ENCODE assay signal across 16 mouse cellular contexts in the genomic region with DNA sequence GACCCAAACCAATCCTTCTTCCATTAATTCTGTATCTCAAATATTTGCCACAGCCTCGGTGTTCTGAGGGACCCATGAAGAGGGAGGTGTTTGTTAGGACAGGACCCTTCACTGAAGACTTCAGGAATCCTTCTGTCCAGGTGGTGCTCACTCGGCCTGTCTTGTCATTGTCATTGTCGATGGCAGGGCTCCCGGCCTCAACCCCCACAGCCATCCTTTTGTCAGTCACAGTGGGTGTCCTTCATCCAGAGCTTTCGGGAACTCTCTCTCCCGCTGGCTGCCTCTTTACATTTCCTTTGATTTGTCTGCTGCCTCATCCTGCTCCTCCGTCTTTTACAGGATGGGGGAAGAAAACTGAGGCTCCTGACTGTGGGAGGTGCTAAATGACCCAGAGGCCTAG. TPM values are rescaled to one million over a fixed set of nuclear protein-coding genes. Genes with fewer than 3 reads are reported as not detected.
DNase-seq lines count a peak whose midpoint lies in the region; ATAC-seq and TF ChIP-seq lines count a peak whose summit lies in the region.
"Had no signal": no experiment of that assay in that cellular context is flagged by ENCODE, and none has a peak within 500 bp of the region (broad histone marks: within the 10 kb centered on the region; RNA-seq: fewer than 3 reads in every experiment).

No protein-coding gene starts in this region.

- TF ChIP-seq CTCF in ES-Bruce4 (IDR thresholded peaks at IDR 0.05; ENCODE audit: low read depth, low read length) = no peak
- no peak for TF ChIP-seq CTCF in lung, postnatal 0 days (IDR thresholded peaks at IDR 0.05)

- H3K4me1 ChIP-seq in forebrain, embryonic 12.5 days = peaks cover 24% of the 10 kb centered on the region
- H3K4me1 ChIP-seq in forebrain, embryonic 15.5 days = peaks cover 14% of the 10 kb centered on the region
- peaks cover 7% of the 10 kb centered on the region for H3K4me1 ChIP-seq in ES-Bruce4 (ENCODE audit: control insufficient read depth, insufficient read depth, low read length)
- H3K4me1 ChIP-seq in lung, postnatal 0 days (ENCODE audit: insufficient read depth, low read depth, low read length) = no peaks in the 10 kb centered on the region

- H3K9me3 ChIP-seq in forebrain, embryonic 12.5 days = no peaks in the 10 kb centered on the region
- no peaks in the 10 kb centered on the region for H3K9me3 ChIP-seq in forebrain, embryonic 15.5 days
- no peaks in the 10 kb centered on the region for H3K9me3 ChIP-seq in ES-Bruce4 (replicated peaks; ENCODE audit: control insufficient read depth, insufficient read depth, low read length, poor library complexity, severe bottlenecking)
- H3K9me3 ChIP-seq in lung, postnatal 0 days (ENCODE audit: low read length) = no peaks in the 10 kb centered on the region
- H3K9me3 ChIP-seq: embryonic facial prominence, embryonic 12.5 days; lung, embryonic 15.5 days had no signal

- ATAC-seq in forebrain, embryonic 12.5 days (ENCODE audit: low FRiP score) = no peak
- ATAC-seq in forebrain, embryonic 15.5 days (replicated peaks) = no peak
- ATAC-seq in lung, postnatal 0 days = no peak
- ATAC-seq: intestine, embryonic 16.5 days had no signal

- peaks cover 7% of the 10 kb centered on the region; the same call in 1 of the 2 replicates for H3K27me3 ChIP-seq in forebrain, embryonic 12.5 days
- no peaks in the 10 kb centered on the region for H3K27me3 ChIP-seq in forebrain, embryonic 15.5 days
- H3K27me3 ChIP-seq in ES-Bruce4 (ENCODE audit: control insufficient read depth, insufficient read depth, low read length, poor library complexity, severe bottlenecking) = no peaks in the 10 kb centered on the region
- H3K27me3 ChIP-seq in lung, postnatal 0 days (replicated peaks; ENCODE audit: insufficient read depth, low read length) = 0 out of 2 replicates have a peak, but pooled peaks cover 7% of the 10 kb centered on the region
- H3K27me3 ChIP-seq: embryonic facial prominence, embryonic 12.5 days had no signal

- no peak for TF ChIP-seq POLR2A in ES-Bruce4 (IDR thresholded peaks at IDR 0.05; ENCODE audit: insufficient read depth, low read length)

- no peak overlapping the region for H3K9ac ChIP-seq in forebrain, embryonic 12.5 days
- no peak overlapping the region for H3K9ac ChIP-seq in forebrain, embryonic 15.5 days (replicated peaks)
- H3K9ac ChIP-seq in ES-Bruce4 (ENCODE audit: low read depth, poor library complexity, severe bottlenecking) = no peak overlapping the region
- H3K9ac ChIP-seq in lung, postnatal 0 days (replicated peaks; ENCODE audit: low read depth) = no peak overlapping the region
- H3K9ac ChIP-seq: embryonic facial prominence, embryonic 12.5 days; lung, embryonic 15.5 days had no signal

- peak; percentile 70 for DNase-seq in WW6 (ENCODE audit: low read depth, low spot score)
- peak; percentile 34 for DNase-seq in mesoderm, embryonic 11.5 days (ENCODE audit: low read depth, low spot score)
- DNase-seq in lung, postnatal 0 days (ENCODE audit: low spot score) = no peak
- no peak for DNase-seq in T-cell, adult 2 months (ENCODE audit: low spot score)
- DNase-seq: adrenal gland, adult 8-10 months; gastrocnemius, adult 2 months; heart, adult 2 months; heart, postnatal 10 days; kidney, postnatal 10 days; layer of hippocampus, adult 9-11 months had no signal

- under 1% methylated on average over 7 of the region's 7 CpGs for whole genome bisulfite sequencing in forebrain, embryonic 12.5 days
- 7% methylated on average over 7 of the region's 7 CpGs for WGBS in forebrain, embryonic 15.5 days
- 50% methylated on average over 7 of the region's 7 CpGs for WGBS in lung, postnatal 0 days

- peak overlapping the region; percentile 42; the same call in 1 of the 2 replicates for H3K27ac ChIP-seq in forebrain, embryonic 12.5 days
- H3K27ac ChIP-seq in forebrain, embryonic 15.5 days (replicated peaks) = no peak overlapping the region
- peak overlapping the region; percentile 93 for H3K27ac ChIP-seq in ES-Bruce4 (ENCODE audit: insufficient read depth, low read length)
- H3K27ac ChIP-seq in lung, postnatal 0 days (ENCODE audit: low read length) = no peak overlapping the region
- H3K27ac ChIP-seq: embryonic facial prominence, embryonic 12.5 days; gastrocnemius, adult 2 months; heart, adult 2 months; lung, embryonic 15.5 days had no signal

- H3K4me3 ChIP-seq in forebrain, embryonic 12.5 days (replicated peaks) = no peak overlapping the region
- H3K4me3 ChIP-seq in forebrain, embryonic 15.5 days = no peak overlapping the region
- peak overlapping the region; percentile 35 for H3K4me3 ChIP-seq in ES-Bruce4 (ENCODE audit: low read depth, low read length)
- no peak overlapping the region for H3K4me3 ChIP-seq in lung, postnatal 0 days (ENCODE audit: low read depth, low read length)
- H3K4me3 ChIP-seq: embryonic facial prominence, embryonic 12.5 days; gastrocnemius, adult 2 months; heart, adult 2 months; lung, embryonic 15.5 days had no signal

- peak overlapping the region; percentile 10; the same call in 1 of the 2 replicates for H3K4me2 ChIP-seq in forebrain, embryonic 12.5 days
- H3K4me2 ChIP-seq in forebrain, embryonic 15.5 days (replicated peaks) = no peak overlapping the region
- no peak overlapping the region for H3K4me2 ChIP-seq in lung, postnatal 0 days (replicated peaks; ENCODE audit: low read depth, low read length)
- H3K4me2 ChIP-seq: embryonic facial prominence, embryonic 12.5 days; lung, embryonic 15.5 days had no signal

- no peaks in the 10 kb centered on the region for H3K36me3 ChIP-seq in forebrain, embryonic 12.5 days (replicated peaks)
- H3K36me3 ChIP-seq in forebrain, embryonic 15.5 days = no peaks in the 10 kb centered on the region
- H3K36me3 ChIP-seq in ES-Bruce4 (ENCODE audit: control insufficient read depth, insufficient read depth, low read length, poor library complexity, severe bottlenecking) = no peaks in the 10 kb centered on the region
- no peaks in the 10 kb centered on the region for H3K36me3 ChIP-seq in lung, postnatal 0 days (ENCODE audit: insufficient read depth, low read length)
- H3K36me3 ChIP-seq: embryonic facial prominence, embryonic 12.5 days; lung, embryonic 15.5 days had no signal

- peak; percentile 100 for TF ChIP-seq EP300 in ES-Bruce4 (IDR thresholded peaks at IDR 0.05; ENCODE audit: insufficient read depth, low read depth, low read length)
- no peak for TF ChIP-seq EP300 in lung, postnatal 0 days (IDR thresholded peaks at IDR 0.05)

RNA-seq across cellular contexts. Expression of a gene that starts 57.5 kb away (rescaled TPM):
- polyA plus RNA-seq in forebrain, embryonic 12.5 days (2016; fragmentation: Nextera tagmentation; extraction: Ambion mirVana) = 29.8 and 30.2 TPM in 2 replicates
- 41.6 and 46.2 TPM in 2 replicates for polyA plus RNA-seq in forebrain, embryonic 15.5 days (2015; fragmentation: Nextera tagmentation; extraction: Ambion mirVana)
- polyA plus RNA-seq in ES-Bruce4 (2011; ENCODE audit: insufficient read depth, insufficient read length, low read depth, missing spikeins) = 5.6 and 7.9 TPM in 2 replicates
- 6.8 and 7.0 TPM in 2 replicates for polyA plus RNA-seq in lung, postnatal 0 days (2015; fragmentation: Nextera tagmentation; extraction: Ambion mirVana)

Comparison
In these comparisons a context has a peak if more than half of its experiments do, and no peak if none do; other contexts are left out.
1. H3K27ac ChIP-seq: peak in forebrain, embryonic 12.5 days (single experiment) and ES-Bruce4 (single experiment); none in forebrain, embryonic 15.5 days (single experiment) and lung, postnatal 0 days (single experiment).
2. DNase-seq: peak in WW6 (single experiment) and mesoderm, embryonic 11.5 days (single experiment); none in lung, postnatal 0 days (single experiment) and T-cell, adult 2 months (single experiment).